Mouse (Mus musculus) MEL (cell line): ENCODE results near the gene Homez.

ENCODE experiments used
- CHD2 ChIP-seq: IDR thresholded peaks from 2 replicates; pipeline ENCODE4 v1.6.1; 2011; ENCODE audit warnings: low read length, improper control_type of control experiment
- CTCF ChIP-seq, 3 experiments: IDR thresholded peaks in 2 of 3; conservative IDR thresholded peaks in 1 of 3; 2 replicates each; pipeline ENCODE4 v1.5.1; 2011 to 2012; ENCODE audit warnings: low read length in 3 of 3, low read depth in 2 of 3, mild to moderate bottlenecking in 2 of 3, improper control_type of control experiment in 1 of 3, inconsistent platforms in 1 of 3, mixed read lengths in 1 of 3, moderate library complexity in 1 of 3; ENCODE audit not compliant: control insufficient read depth in 1 of 3, insufficient read depth in 1 of 3, poor library complexity in 1 of 3, severe bottlenecking in 1 of 3
- ELF1 ChIP-seq: IDR thresholded peaks from 2 replicates; pipeline ENCODE4 v1.6.1; 2014; ENCODE audit warnings: low read depth, mild to moderate bottlenecking, inconsistent platforms, low read length, improper control_type of control experiment, moderate library complexity
- EP300 ChIP-seq, 2 experiments: IDR thresholded peaks; 2 replicates each; pipeline ENCODE4 v1.6.1; 2011; ENCODE audit warnings: improper control_type of control experiment in 2 of 2, low read length in 2 of 2, low read depth in 1 of 2, mild to moderate bottlenecking in 1 of 2
- MAX ChIP-seq: IDR thresholded peaks from 2 replicates; pipeline ENCODE4 v1.6.1; 2011; ENCODE audit warnings: low read length, improper control_type of control experiment
- POLR2A ChIP-seq, 2 experiments: IDR thresholded peaks; 2 replicates each; pipeline ENCODE4 v1.6.1; 2011 to 2012; ENCODE audit warnings: low read length in 2 of 2, mild to moderate bottlenecking in 2 of 2, control low read depth in 1 of 2, improper control_type of control experiment in 1 of 2, low read depth in 1 of 2, moderate library complexity in 1 of 2; ENCODE audit not compliant: control insufficient read depth in 1 of 2, insufficient read depth in 1 of 2, poor library complexity in 1 of 2
- POLR2AphosphoS2 ChIP-seq: IDR thresholded peaks from 2 replicates; pipeline ENCODE4 v1.6.1; 2011; ENCODE audit warnings: low read length, improper control_type of control experiment
- POLR2AphosphoS5 ChIP-seq: IDR thresholded peaks from 2 replicates; pipeline ENCODE4 v1.6.1; 2012; ENCODE audit warnings: low read depth, borderline replicate concordance, mild to moderate bottlenecking, inconsistent platforms, low read length, moderate library complexity, mixed read lengths
- SIN3A ChIP-seq: IDR thresholded peaks from 2 replicates; pipeline ENCODE4 v1.6.1; 2012; ENCODE audit warnings: low read length, improper control_type of control experiment, inconsistent platforms
- SMC3 ChIP-seq: IDR thresholded peaks from 2 replicates; pipeline ENCODE4 v1.6.1; 2011; ENCODE audit warnings: low read depth, low read length, improper control_type of control experiment
- TCF12 ChIP-seq: IDR thresholded peaks from 2 replicates; pipeline ENCODE4 v1.6.1; 2014; ENCODE audit warnings: low read depth, mild to moderate bottlenecking, inconsistent platforms, low read length, improper control_type of control experiment, moderate library complexity
- USF1 ChIP-seq: IDR thresholded peaks from 2 replicates; pipeline ENCODE4 v1.6.1; 2014; ENCODE audit warnings: low read depth, mild to moderate bottlenecking, inconsistent platforms, low read length, improper control_type of control experiment, moderate library complexity
- USF2 ChIP-seq, 2 experiments: IDR thresholded peaks; 2 replicates each; pipeline ENCODE4 v1.6.1; 2011 to 2012; ENCODE audit warnings: improper control_type of control experiment in 2 of 2, low read length in 2 of 2, borderline replicate concordance in 1 of 2, inconsistent platforms in 1 of 2, low read depth in 1 of 2, mild to moderate bottlenecking in 1 of 2; ENCODE audit not compliant: insufficient read depth in 1 of 2
- ZNF384 ChIP-seq: IDR thresholded peaks from 2 replicates; pipeline ENCODE4 v1.6.1; 2012; ENCODE audit warnings: low read depth, mild to moderate bottlenecking, inconsistent platforms, low read length, improper control_type of control experiment

DNA sequence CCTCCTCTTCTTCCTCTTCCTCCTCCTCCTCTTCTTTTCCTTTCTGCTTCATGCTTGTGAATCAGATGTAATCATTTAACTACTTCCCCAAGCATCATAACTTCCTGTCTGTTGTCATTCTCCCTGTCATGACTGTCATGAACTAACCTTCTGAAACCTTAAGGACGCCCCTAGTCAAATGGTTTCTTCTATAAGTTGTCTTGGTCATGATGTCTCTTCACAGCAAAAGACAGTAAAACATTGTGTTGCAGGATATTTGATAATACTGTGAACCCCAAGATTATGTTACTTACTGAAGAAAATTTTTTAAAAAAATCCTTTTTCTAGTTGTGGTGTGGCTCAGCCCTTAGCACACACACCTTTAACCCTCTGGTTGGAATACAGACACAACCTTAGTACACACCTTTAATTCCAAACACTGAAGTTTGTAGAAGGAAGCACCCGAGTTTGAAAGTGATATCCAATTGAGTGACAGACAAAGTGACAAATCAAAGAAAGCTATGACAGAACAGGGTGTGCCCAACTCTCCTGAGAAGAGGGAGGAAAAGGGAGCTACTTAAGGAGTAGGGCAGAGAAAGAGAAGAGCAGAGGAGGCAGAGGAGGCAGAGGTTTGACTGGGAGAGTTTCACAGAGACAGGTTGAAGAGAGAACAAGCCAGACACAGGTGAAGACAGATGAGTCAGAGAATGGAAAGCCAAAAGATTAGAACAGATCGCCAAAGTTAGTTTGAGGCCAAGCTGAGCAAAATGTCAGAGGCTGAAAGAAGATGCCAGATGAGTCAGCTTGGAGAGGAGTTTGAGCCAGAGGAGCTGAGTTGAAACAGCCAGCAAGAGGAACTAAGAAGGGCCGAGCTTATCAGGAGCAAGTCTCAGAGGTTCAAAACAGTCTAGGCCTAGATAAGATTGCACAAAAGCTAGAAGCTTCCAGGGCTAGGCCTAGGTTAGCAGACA, 61.8 kb downstream of the Homez start:
- TF ChIP-seq MAX (no peak), CTCF (IDR thresholded peaks at IDR 0.05 in 2 of 3, conservative IDR thresholded peaks at IDR 0.05 in 1 of 3; ENCODE audit: control insufficient read depth in 1 of 3, insufficient read depth in 1 of 3, low read depth in 2 of 3, low read length in 3 of 3, poor library complexity in 1 of 3, severe bottlenecking in 1 of 3) (no peak), SIN3A (0 out of 2 replicates have a peak, but pooled peaks have one; percentile 42), POLR2AphosphoS2 (no peak), ZNF384 (no peak), TCF12 (peak; percentile 69; the same call in 1 of the 2 replicates), POLR2A (IDR thresholded peaks at IDR 0.05; ENCODE audit: control insufficient read depth in 1 of 2, insufficient read depth in 1 of 2, low read depth in 1 of 2, low read length in 2 of 2, poor library complexity in 1 of 2) (peak in 1 of 2 experiments; percentile 48; a peak in 1 of 4 replicates), EP300 (IDR thresholded peaks at IDR 0.05; ENCODE audit: low read depth in 1 of 2, low read length in 2 of 2) (peak; percentile 68 to 84), USF1 (no peak), CHD2 (no peak), ELF1 (no peak), SMC3 (no peak; the same call in 1 of the 2 replicates), USF2 (IDR thresholded peaks at IDR 0.05; ENCODE audit: borderline replicate concordance in 1 of 2, insufficient read depth in 1 of 2, low read depth in 1 of 2, low read length in 2 of 2) (no peak), POLR2AphosphoS5 (no peak)
